Mouse (Mus musculus) forebrain, embryonic 16.5 days (tissue): ENCODE results near the gene Erg. TPM values are rescaled to one million over a fixed set of nuclear protein-coding genes. Genes with fewer than 3 reads are reported as not detected.

Source experiments
- ATAC-seq: fragments of 200-750 bp; cut with Nextera tagmentation; 2 replicates; pipeline ENCODE4 v1.8.0; 2017; ENCODE audit warnings: mild to moderate bottlenecking, moderate library complexity
- H3K27ac ChIP-seq: fragments of 300-500 bp; sonication (generic); 2 replicates; pipeline ENCODE4 v1.5.1; 2014; ENCODE audit warnings: low read length, control low read depth
- H3K27me3 ChIP-seq: fragments of 300-500 bp; sonication (generic); replicated peaks from 2 replicates; pipeline ENCODE4 v1.6.1; 2014; ENCODE audit warnings: low read length; ENCODE audit not compliant: control insufficient read depth, insufficient read depth
- H3K36me3 ChIP-seq: fragments of 300-500 bp; sonication (generic); 2 replicates; pipeline ENCODE4 v1.6.1; 2014; ENCODE audit not compliant: control insufficient read depth, insufficient read depth
- H3K4me1 ChIP-seq: fragments of 300-500 bp; sonication (generic); replicated peaks from 2 replicates; pipeline ENCODE4 v1.6.1; 2014; ENCODE audit warnings: low read length; ENCODE audit not compliant: control insufficient read depth, insufficient read depth
- H3K4me2 ChIP-seq: fragments of 300-500 bp; sonication (generic); 2 replicates; pipeline ENCODE4 v1.6.1; 2014; ENCODE audit warnings: mild to moderate bottlenecking, low read length, control low read depth
- H3K4me3 ChIP-seq: fragments of 300-500 bp; sonication (generic); replicated peaks from 2 replicates; pipeline ENCODE4 v1.5.1; 2014; ENCODE audit warnings: mild to moderate bottlenecking, low read length, control low read depth
- H3K9ac ChIP-seq: fragments of 300-500 bp; sonication (generic); replicated peaks from 2 replicates; pipeline ENCODE4 v1.6.1; 2014; ENCODE audit warnings: low read depth, low read length, control low read depth
- H3K9me3 ChIP-seq: fragments of 300-500 bp; sonication (generic); 2 replicates; pipeline ENCODE4 v1.6.1; 2016; ENCODE audit warnings: low read length; ENCODE audit not compliant: control insufficient read depth
- WGBS: fragments of 180-500 bp; shearing (Covaris S2); extraction: QIAGEN DNeasy Blood & Tissue Kit; methylation state at CpG from one replicate; pipeline ENCODE4 v1.1.7; 2014; 5-methylcytosine and 5-hydroxymethylcytosine counted together
- polyA plus RNA-seq: library from polyadenylated mRNA; unstranded; fragments of >200 nt; fragmentation: Nextera tagmentation; extraction: Ambion mirVana; gene quantifications from 2 replicates; pipeline ENCODE4 v1.2.1, GENCODE M21; 2015

The Erg gene
- polyA plus RNA-seq, result 1.5 and 1.9 TPM in 2 replicates

DNA sequence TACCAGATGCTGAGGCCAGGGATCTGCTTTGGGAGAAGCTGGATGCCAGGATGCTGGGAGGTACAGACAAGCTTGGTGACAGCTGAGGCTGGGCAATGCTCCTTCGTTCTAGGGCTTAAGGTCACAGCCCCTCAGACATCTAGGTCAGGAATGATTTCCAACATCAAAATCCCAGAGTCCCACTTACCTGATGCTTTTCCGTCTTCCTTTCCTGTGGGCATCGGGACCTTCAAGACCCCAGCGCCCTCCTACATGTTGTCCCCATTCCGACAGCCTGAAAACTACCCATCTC, at the start of gene Erg:
TSS of gene Erg (minus strand) at position 283 of the 292 bp plus-strand sequence.
- WGBS, result 2% methylated on average over 5 of the region's 5 CpGs
- 0 out of 2 replicates have a peak, but pooled peaks have one; percentile 11 for ATAC-seq

DNA sequence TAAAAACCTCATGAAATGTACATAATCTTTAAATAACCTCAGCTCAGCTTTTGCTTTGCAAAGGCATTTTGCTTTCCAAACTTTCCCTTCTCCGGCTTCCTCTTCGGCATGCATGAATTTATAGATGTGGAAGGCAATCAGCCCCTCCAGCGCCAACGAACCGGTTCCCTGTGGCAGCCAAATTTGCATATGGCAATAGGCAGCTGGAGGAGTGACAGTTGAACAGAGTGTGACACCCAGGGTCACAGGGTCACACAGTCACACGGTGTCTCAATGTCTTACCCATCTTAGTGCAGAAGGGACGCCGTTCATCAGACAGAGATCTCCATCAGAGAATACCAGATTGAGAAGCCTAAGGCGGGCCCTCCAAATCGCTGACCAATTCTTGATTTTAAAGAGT, 45.4 kb upstream of the Erg start:
- Histone ChIP-seq H3K9me3 (no peaks in the 10 kb centered on the region), H3K4me3 (no peak overlapping the region), H3K27me3 (no peaks in the 10 kb centered on the region), H3K9ac (no peak overlapping the region), H3K4me2 (no peak overlapping the region), H3K27ac (no peak overlapping the region), H3K4me1 (no peaks in the 10 kb centered on the region), H3K36me3 (no peaks in the 10 kb centered on the region)
- ATAC-seq, result no peak
- 84% methylated on average over 10 of the region's 10 CpGs for WGBS

More for the DNA sequence above, at the start of gene Erg:
- H3K27ac ChIP-seq, result no peak within 1 kb of the TSS
- H3K9ac ChIP-seq, result peak within 1 kb of the TSS; percentile 49
- peaks cover 24% of the 10 kb centered on the region for H3K27me3 ChIP-seq
- no peaks in the 10 kb centered on the region for H3K36me3 ChIP-seq
- peak within 1 kb of the TSS; percentile 56 for H3K4me2 ChIP-seq
- H3K4me1 ChIP-seq, result peaks cover 17% of the 10 kb centered on the region
- no peaks in the 10 kb centered on the region for H3K9me3 ChIP-seq
- H3K4me3 ChIP-seq, result peak within 1 kb of the TSS; percentile 48

DNA sequence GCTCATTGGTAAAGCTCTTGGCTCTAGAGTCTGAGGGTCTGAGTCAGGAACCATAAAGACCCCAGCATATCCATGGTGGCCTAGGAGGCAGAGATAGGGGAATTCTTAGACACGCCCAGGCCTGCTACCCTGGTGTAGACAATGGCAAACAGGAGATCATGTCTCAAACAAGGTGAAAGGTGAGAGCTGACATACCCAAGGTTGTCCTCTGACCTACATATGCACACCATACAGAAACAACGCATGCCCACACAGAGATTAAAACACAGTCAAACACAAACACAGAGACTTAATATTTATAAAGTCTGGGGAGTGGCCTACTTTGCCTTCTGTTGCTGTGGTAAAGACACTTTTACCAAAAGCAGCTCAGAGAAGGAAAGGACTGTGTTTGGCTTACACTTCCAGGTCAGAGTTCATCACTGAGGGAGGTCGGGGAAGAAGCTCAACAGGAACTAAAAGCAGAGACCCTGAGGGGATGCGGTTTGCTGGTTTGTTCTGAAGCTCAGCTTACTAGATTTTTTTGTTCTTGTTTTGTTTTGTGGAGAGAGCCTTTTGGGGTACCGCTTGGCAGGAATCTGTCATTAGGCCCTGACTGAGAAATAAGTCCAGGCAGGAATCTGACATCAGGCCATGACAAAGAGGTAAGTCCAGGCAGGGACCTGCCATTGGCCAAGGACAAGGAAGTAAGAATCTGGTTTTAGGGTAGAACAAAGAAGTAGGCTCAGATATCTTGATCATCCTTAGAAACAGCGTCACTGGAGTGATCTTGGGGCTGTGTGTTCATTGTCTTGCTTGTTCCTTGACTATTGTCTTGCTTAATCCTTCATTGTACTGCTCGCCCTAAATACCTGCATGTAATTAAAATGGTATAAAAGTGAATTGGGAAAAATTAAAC, 37.7 kb upstream of the Erg start:
- Histone ChIP-seq H3K27ac (no peak overlapping the region), H3K9me3 (no peaks in the 10 kb centered on the region), H3K27me3 (no peaks in the 10 kb centered on the region), H3K4me2 (no peak overlapping the region), H3K4me1 (no peaks in the 10 kb centered on the region), H3K36me3 (no peaks in the 10 kb centered on the region), H3K9ac (no peak overlapping the region), H3K4me3 (no peak overlapping the region)
- no peak for ATAC-seq
- WGBS, result 45% methylated on average over 7 of the region's 7 CpGs

DNA sequence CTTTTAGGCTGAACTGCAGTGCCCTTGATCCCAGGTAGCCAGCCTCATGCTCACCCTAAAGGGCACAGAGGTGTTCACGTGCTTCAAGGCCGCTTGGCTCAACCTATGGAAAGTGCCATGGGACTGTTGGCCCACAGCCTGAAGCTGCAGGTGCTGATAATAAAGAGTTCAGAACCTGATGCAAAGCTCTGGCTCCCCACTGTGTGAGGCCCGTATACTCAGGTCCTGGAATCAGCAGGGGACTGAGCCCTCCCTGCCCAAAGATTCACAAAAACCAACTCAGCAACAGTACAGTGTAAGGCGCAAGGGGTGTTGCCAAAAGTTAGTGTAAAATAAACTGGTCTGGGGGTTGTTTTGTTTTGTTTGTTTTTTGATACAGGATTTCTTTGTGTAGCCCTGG, 36.7 kb upstream of the Erg start:
- Histone ChIP-seq H3K9ac (no peak overlapping the region), H3K36me3 (no peaks in the 10 kb centered on the region), H3K4me1 (no peaks in the 10 kb centered on the region), H3K9me3 (no peaks in the 10 kb centered on the region), H3K4me3 (no peak overlapping the region), H3K27ac (no peak overlapping the region), H3K27me3 (no peaks in the 10 kb centered on the region), H3K4me2 (no peak overlapping the region)
- no peak for ATAC-seq
- 58% methylated on average over 4 of the region's 4 CpGs for WGBS

DNA sequence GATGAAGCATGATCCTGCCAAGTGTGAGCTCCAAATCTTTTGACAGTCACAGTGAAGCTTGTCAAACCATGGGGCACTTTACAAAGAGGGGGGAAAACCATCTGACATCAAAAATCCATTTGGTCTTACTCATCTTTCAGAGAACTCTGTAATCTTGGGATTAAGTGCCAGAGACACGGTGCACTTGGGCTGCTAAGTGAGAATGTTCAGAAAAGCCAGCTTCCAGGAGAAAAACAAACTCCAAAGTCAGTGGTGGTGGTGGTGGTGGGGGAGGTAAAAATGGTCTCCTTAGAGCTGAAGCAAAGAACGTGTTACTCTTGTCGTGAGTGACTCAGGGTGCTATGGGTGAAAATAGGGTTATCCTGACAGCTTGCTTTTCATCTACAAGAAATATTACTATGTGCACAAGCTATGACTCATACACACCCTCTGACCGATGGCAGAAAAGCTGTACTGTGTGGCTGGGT, 33.5 kb upstream of the Erg start:
- 82% methylated on average over 4 of the region's 4 CpGs for WGBS

DNA sequence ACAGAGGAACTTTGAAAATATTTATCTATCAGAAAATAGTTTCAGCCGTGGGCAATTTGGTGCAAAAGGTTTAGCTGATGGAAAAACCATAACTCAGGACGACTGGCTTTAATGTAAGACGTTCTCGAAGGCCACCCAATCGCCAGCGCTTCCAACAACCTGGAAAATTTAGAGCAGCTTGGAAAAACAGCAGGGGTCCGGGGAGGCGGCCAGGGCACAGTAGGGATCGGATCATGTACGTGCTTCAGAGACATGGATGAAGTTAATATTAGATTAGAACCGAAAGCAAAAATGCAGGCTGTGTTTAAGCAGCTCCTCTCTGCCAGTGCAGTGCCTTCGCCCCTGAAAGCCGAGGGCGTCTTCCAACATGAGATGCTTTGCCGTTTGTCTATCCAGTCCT, 31.8 kb upstream of the Erg start:
- Histone ChIP-seq H3K27me3 (no peaks in the 10 kb centered on the region), H3K4me1 (no peaks in the 10 kb centered on the region), H3K4me2 (no peak overlapping the region), H3K36me3 (no peaks in the 10 kb centered on the region), H3K4me3 (no peak overlapping the region), H3K9ac (no peak overlapping the region), H3K9me3 (no peaks in the 10 kb centered on the region), H3K27ac (no peak overlapping the region)
- WGBS, result 74% methylated on average over 15 of the region's 15 CpGs
- no peak for ATAC-seq

More for the DNA sequence above, 33.5 kb upstream of the Erg start:
- no peaks in the 10 kb centered on the region for H3K9me3 ChIP-seq
- no peak overlapping the region for H3K4me2 ChIP-seq
- H3K9ac ChIP-seq, result no peak overlapping the region
- H3K4me1 ChIP-seq, result no peaks in the 10 kb centered on the region
- H3K36me3 ChIP-seq, result no peaks in the 10 kb centered on the region
- H3K27me3 ChIP-seq, result no peaks in the 10 kb centered on the region
- H3K27ac ChIP-seq, result no peak overlapping the region
- ATAC-seq, result no peak
- H3K4me3 ChIP-seq, result no peak overlapping the region

- no peak overlapping the region for H3K9ac ChIP-seq
- H3K4me1 ChIP-seq, result no peaks in the 10 kb centered on the region
- H3K9me3 ChIP-seq, result no peaks in the 10 kb centered on the region
- no peak for ATAC-seq
- no peaks in the 10 kb centered on the region for H3K27me3 ChIP-seq
- no peak overlapping the region for H3K4me3 ChIP-seq
- no peak overlapping the region for H3K4me2 ChIP-seq
- H3K36me3 ChIP-seq, result no peaks in the 10 kb centered on the region
- WGBS, result 36% methylated on average over 6 of the region's 6 CpGs
- H3K27ac ChIP-seq, result no peak overlapping the region
These were observed 31.3 kb upstream of the Erg start for GRCm38 (mm10) chr16:95617720-95618119.

DNA sequence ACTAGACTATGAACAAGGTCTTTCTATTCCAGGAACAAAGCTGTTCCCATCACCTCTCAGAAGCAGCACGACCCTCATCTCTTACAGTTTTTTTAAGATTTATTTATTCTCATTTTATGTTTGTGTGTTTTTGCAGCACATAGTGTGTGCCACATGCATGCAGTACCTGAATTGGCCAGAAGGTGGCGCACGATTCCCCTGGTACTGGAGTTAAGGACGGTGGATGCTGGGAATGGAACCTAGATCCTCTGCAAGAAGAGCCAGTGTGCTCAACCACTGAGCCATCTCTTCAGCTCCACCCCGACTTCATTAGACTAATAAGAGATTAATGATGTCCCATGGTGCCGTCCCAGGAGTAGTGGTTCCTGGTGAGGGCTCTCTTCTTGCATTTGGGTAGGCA, 29.2 kb upstream of the Erg start:
- Histone ChIP-seq H3K4me2 (no peak overlapping the region), H3K36me3 (no peaks in the 10 kb centered on the region), H3K4me3 (no peak overlapping the region), H3K4me1 (no peaks in the 10 kb centered on the region), H3K9ac (no peak overlapping the region), H3K9me3 (no peaks in the 10 kb centered on the region), H3K27me3 (no peaks in the 10 kb centered on the region), H3K27ac (no peak overlapping the region)
- no peak for ATAC-seq
- 35% methylated on average over 6 of the region's 6 CpGs for WGBS

DNA sequence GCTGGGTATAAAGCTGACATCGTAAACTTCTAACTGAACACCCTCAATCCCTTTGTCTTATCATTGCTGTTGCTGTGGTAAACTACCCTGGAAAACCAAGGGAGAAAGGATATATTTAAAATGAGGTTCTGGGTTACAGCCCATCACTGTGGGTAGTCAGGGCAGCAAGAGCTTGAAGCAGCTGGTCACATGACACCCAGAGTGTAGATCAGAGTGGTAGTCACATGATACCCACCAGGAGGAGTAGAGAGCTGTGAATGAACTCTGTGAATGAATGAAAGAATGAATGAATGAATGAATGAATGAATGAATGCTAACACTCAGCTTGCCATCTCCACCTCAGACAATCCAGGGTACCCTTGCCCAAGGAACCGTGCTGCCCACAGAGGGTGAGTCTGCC, 28.1 kb upstream of the Erg start:
- no peak overlapping the region for H3K27ac ChIP-seq
- ATAC-seq, result no peak

More for the DNA sequence above, 28.1 kb upstream of the Erg start:
- Histone ChIP-seq H3K27me3 (no peaks in the 10 kb centered on the region), H3K4me1 (no peaks in the 10 kb centered on the region), H3K4me2 (no peak overlapping the region), H3K9ac (no peak overlapping the region), H3K36me3 (no peaks in the 10 kb centered on the region), H3K4me3 (no peak overlapping the region), H3K9me3 (no peaks in the 10 kb centered on the region)
- WGBS, result 97% methylated on average over 2 of the region's 2 CpGs
